Mouse (Mus musculus): Measurements from ENCODE around the gene Pdgfra. TPM values are rescaled to one million over a fixed set of nuclear protein-coding genes. Genes with fewer than 3 reads are reported as not detected.
A peak's percentile ranks its signal among the peaks of the same experiment; 100 is the strongest.

The Pdgfra gene
- total RNA-seq (2022): 10 to 100 TPM; 40.5 to 55.6 (median 45.9) TPM

- DNase-seq: no peak
Measured at GRCm38 (mm10) chr5:75152021-75152425, at the start of gene Pdgfra. Pdgfra (plus strand) TSS chr5:75152292.

- DNase-seq: no peak
Measured at GRCm38 (mm10) chr5:75106511-75106910, 45.6 kb upstream of the Pdgfra start.

GRCm38 (mm10) chr5:75109368-75109767 is 42.7 kb upstream of the Pdgfra start:
- no peak for DNase-seq

- DNase-seq: no peak
Measured at GRCm38 (mm10) chr5:75111781-75112180, 40.3 kb upstream of the Pdgfra start.

GRCm38 (mm10) chr5:75118840-75119239 is 33.3 kb upstream of the Pdgfra start:
- DNase-seq: no peak

- no peak for DNase-seq
Measured at GRCm38 (mm10) chr5:75121646-75122045, 30.4 kb upstream of the Pdgfra start.

GRCm38 (mm10) chr5:75134681-75135080 is 17.4 kb upstream of the Pdgfra start:
- DNase-seq: no peak

- peak; percentile 44 for DNase-seq
Measured at GRCm38 (mm10) chr5:75143092-75143491, 9.0 kb upstream of the Pdgfra start.

- DNase-seq: no peak
Measured at GRCm38 (mm10) chr5:75143767-75144166, 8.3 kb upstream of the Pdgfra start.

- DNase-seq: no peak
Measured at GRCm38 (mm10) chr5:75145341-75145740, 6.8 kb upstream of the Pdgfra start.

GRCm38 (mm10) chr5:75146469-75146868 is 5.6 kb upstream of the Pdgfra start:
- DNase-seq: no peak

- DNase-seq: no peak
Measured at GRCm38 (mm10) chr5:75148343-75149127, 3.6 kb upstream of the Pdgfra start.

- DNase-seq: no peak
Measured at GRCm38 (mm10) chr5:75149380-75149779, 2.7 kb upstream of the Pdgfra start.

GRCm38 (mm10) chr5:75149880-75150279 is 2.2 kb upstream of the Pdgfra start:
- no peak for DNase-seq

GRCm38 (mm10) chr5:75150341-75150981 is 1.6 kb upstream of the Pdgfra start:
- DNase-seq: no peak

GRCm38 (mm10) chr5:75151146-75151900 is 769 bp upstream of the Pdgfra start:
- peak; percentile 28 for DNase-seq

GRCm38 (mm10) chr5:75152791-75153625 is 916 bp downstream of the Pdgfra start:
- no peak for DNase-seq

- no peak for DNase-seq
Measured at GRCm38 (mm10) chr5:75153626-75153960, 1.5 kb downstream of the Pdgfra start.

- peak; percentile 28 for DNase-seq
Measured at GRCm38 (mm10) chr5:75153961-75154620, 2.0 kb downstream of the Pdgfra start.

GRCm38 (mm10) chr5:75154621-75155235 is 2.6 kb downstream of the Pdgfra start:
- no peak for DNase-seq

- DNase-seq: no peak
Measured at GRCm38 (mm10) chr5:75155281-75155680, 3.2 kb downstream of the Pdgfra start.

Data from adrenal gland, adult 8-10 months (tissue).